Mouse (Mus musculus) thymus, postnatal 4 days (tissue): ENCODE data around the gene F2.
A peak's percentile ranks its signal among the peaks of the same experiment; 100 is the strongest.
"Not testable (repeated sequence)": the region's sequence is repeated elsewhere in the genome, so short reads cannot be mapped to it uniquely, and the experiment has no call there.

Experiments
- DNase-seq: peaks from one replicate; pipeline ENCODE4 v3.0.0; 2021

F2 gene

GRCm38 (mm10) chr2:91645354-91645753 is 9.1 kb upstream of the F2 start:
- peak; percentile 55 for DNase-seq

DNA sequence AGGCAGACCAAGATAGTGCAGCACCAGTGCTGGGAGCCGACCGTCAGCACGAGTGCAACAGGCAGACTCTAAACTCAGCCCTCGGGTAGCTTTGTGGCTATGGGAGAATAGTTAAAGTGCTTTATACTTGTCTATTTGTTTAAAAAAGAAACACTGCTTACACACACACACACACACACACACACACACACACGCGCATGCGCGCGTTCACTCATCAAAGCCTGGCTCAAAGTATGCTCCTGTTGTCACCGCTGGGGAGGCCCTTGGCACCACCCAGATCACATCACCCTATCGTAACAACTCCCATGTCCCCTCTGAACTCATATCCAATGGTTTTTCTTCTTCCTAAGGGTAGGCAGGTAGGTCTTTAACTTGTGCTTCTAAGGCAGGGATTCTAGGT is 7.8 kb upstream of the F2 start:
- DNase-seq: peak; percentile 39

- no peak for DNase-seq
These were observed 6.7 kb upstream of the F2 start for GRCm38 (mm10) chr2:91642825-91643415.

DNA sequence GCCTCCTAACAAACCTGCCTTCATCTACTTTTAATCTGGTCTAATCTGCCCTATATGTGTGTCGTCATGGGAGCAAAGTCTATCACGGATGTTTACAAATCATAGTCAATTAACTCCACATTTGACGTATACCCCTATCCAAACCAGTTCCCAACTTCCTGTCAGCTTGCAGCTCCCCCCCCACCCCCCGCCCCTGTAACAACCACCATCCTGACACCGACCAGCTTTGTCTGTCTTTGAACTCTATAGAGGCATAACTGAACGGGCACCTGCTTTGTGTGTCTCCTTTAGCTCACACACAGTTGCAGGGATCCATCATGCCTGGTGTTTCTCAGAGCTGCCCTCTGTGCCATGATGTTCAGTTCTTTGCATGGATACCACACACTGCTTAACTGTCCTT is 2.7 kb upstream of the F2 start:
- DNase-seq: peak; percentile 23

GRCm38 (mm10) chr2:91636727-91637338 is 619 bp upstream of the F2 start:
- peak; percentile 34 for DNase-seq

DNA sequence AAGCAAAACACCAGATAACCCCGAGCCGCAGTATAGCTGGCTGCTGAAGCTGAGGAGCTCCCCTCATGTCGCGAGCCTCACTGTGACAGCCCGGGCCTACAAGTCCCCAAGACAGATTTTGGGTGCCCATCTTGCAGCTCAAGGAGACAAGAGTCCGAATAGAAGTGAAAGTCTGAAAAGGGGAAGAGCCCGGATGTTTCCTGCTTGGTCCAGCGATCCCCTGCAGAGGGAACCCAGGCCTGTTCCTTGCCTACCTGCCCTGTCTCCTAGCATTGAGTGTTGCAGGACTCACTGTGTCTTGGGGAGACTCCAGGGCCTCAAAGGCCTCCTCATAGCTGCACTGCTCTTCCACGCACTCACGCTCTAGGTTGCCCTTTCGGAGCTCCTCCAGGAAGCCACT is 728 bp downstream of the F2 start:
- peak; percentile 29 for DNase-seq

GRCm38 (mm10) chr2:91634841-91635240 is 1.4 kb downstream of the F2 start:
- DNase-seq: peak; percentile 72

GRCm38 (mm10) chr2:91633334-91633977 is 2.8 kb downstream of the F2 start:
- no peak for DNase-seq

GRCm38 (mm10) chr2:91632316-91632715 is 3.9 kb downstream of the F2 start:
- peak; percentile 16 for DNase-seq

DNA sequence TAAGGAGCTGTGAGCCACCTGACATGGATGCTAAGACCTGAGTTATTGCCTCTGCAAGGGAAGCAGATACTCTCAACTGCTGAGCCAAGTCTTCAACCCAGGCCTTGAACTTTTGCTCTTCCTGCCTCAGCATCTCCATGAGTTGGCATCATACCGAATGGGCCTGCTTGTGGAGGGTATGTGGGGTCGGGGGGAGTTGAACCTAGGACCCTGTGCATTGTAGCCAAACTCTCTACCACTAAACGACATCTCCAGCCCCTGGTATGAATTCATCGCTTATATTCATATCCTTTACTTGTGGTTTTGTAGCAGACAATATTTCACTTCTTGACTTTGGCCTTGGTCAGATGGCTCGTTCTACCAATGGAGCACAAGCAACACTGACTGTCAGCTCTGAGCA is 4.4 kb downstream of the F2 start:
- no peak for DNase-seq

GRCm38 (mm10) chr2:91630384-91630783 is 5.8 kb downstream of the F2 start:
- no peak for DNase-seq

DNA sequence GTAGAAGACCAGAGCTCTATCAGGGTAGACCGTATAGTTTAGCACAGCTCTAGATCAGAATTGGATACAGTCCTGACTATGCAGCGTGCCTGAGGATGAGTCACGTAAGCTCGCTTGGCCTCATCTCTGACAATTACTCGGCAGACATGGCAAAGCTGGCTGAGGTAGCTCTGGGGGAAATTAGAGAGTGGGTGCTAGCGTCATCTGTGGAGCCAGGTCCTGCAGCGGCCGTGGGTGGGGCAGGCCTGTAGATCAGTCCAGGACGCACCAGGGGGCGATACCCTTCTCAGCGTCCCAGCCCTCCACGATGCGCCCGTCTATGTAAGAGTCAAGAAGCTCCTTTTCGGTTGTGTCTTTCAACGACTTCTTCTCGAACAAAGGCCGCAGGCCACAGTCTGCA is 6.5 kb downstream of the F2 start:
- DNase-seq: peak; percentile 65

GRCm38 (mm10) chr2:91628171-91628570 is 8.0 kb downstream of the F2 start:
- DNase-seq: no peak

- DNase-seq: no peak
These were observed 8.7 kb downstream of the F2 start for GRCm38 (mm10) chr2:91627486-91627885.

DNA sequence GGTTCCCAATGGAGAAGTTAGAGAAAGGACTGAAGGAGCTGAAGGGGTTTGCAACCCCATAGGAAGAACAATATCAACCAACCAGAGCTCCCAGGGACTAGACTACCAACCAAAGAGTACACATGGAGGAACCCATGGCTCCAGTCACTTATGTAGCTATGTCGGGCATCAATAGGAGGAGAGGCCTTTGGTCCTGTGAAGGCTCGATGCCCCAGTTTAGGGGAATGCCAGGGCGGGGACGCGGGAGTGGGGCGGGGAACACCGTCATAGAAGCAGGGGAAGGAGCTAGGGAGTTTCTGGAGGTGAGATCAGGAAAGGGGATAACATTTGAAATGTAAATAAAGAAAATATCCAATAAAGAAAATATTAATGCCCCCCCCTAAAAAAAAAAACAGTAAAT is 12.8 kb downstream of the F2 start:
- not testable (repeated sequence) for DNase-seq

GRCm38 (mm10) chr2:91622356-91622755 is 13.9 kb downstream of the F2 start:
- no peak for DNase-seq

DNA sequence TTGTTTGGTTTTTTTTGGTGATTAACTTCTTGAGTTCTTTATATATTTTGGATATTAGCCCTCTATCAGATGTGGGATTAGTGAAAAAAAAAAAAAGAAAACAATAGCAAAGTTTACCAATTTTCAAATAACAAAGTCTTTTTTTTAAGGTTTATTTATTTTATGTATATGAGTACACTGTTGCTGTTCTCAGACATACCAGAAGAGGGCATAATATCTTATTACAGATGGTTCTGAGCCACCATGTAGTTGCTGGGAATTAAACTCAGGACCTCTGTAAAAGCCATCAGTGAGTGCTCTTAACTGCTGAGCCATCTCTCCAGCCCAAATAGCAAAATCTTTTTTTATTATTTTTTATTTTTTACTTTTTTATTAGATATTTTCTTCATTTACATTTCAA is 26.8 kb downstream of the F2 start:
- DNase-seq: not testable (repeated sequence)

DNA sequence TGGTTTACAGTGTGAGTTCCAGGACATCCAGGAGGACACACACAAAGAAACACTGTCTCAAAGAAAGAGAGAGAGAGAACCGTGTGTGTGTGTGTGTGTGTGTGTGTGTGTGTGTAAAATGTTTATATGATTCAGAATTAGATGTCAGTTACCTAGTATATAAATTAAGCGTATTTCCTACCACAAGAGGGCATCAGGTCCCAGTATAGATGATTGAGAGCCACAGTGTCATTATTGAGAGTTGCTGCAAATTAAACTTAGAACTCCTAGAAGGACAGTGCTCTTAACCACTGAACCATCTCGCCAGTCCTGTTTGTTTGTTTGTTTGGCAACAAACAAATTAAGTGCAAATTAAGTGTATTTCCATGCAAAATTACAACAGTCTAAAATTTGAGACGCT is 33.8 kb downstream of the F2 start:
- no peak for DNase-seq

GRCm38 (mm10) chr2:91600475-91600874 is 35.7 kb downstream of the F2 start:
- no peak for DNase-seq

- no peak for DNase-seq
These were observed 50.0 kb downstream of the F2 start for GRCm38 (mm10) chr2:91586242-91586641.

DNA sequence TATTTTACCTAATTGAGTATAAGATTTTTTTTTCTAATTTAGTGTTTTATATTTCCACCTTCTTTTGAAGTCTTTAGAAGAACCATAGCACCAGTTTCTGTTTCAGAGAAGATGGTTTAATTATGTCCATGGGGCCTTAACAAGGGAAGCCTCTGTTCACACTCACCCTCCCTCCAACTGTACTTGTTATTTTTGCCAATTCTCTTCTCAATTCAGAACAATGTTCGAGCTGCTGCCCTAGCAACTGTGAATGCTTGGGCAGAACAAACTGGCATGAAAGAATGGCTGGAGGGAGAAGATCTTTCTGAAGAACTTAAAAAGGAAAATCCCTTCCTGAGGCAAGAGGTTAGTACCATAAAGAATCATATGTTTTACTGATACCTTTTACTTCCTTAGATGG is 55.3 kb downstream of the F2 start:
- no peak for DNase-seq
